Mouse (Mus musculus) forebrain, postnatal 0 days (tissue): ENCODE measurements around the gene Gusb. TPM values are rescaled to one million over a fixed set of nuclear protein-coding genes. Genes with fewer than 3 reads are reported as not detected.
"Not testable (repeated sequence)": the region's sequence is repeated elsewhere in the genome, so short reads cannot be mapped to it uniquely, and the experiment has no call there.

Experiments used
- ATAC-seq: fragments of 200-750 bp; cut with Nextera tagmentation; 2 replicates; pipeline ENCODE4 v1.8.0; 2017; ENCODE audit warnings: mild to moderate bottlenecking, moderate library complexity
- DNase-seq: peaks from one replicate; pipeline ENCODE4 v3.0.0-alpha.2; 2015
- H3K27ac ChIP-seq: fragments of 300-500 bp; sonication (generic); 2 replicates; pipeline ENCODE4 v1.5.1; 2014; ENCODE audit warnings: low read depth, mild to moderate bottlenecking, antibody characterized with exemption, low read length, moderate library complexity, mixed read lengths
- H3K27me3 ChIP-seq: fragments of 300-500 bp; sonication (generic); 2 replicates; pipeline ENCODE4 v1.6.1; 2014; ENCODE audit warnings: mild to moderate bottlenecking, low read length, mixed read lengths; ENCODE audit not compliant: insufficient read depth
- H3K36me3 ChIP-seq: fragments of 300-500 bp; sonication (generic); 2 replicates; pipeline ENCODE4 v1.6.1; 2014; ENCODE audit warnings: mild to moderate bottlenecking, moderate library complexity; ENCODE audit not compliant: insufficient read depth
- H3K4me1 ChIP-seq: fragments of 300-500 bp; sonication (generic); 2 replicates; pipeline ENCODE4 v1.6.1; 2014; ENCODE audit warnings: antibody characterized with exemption; ENCODE audit not compliant: insufficient read depth
- H3K4me2 ChIP-seq: fragments of 300-500 bp; sonication (generic); 2 replicates; pipeline ENCODE4 v1.6.1; 2014; ENCODE audit warnings: low read depth, mild to moderate bottlenecking, moderate library complexity
- H3K4me3 ChIP-seq: fragments of 300-500 bp; sonication (generic); 2 replicates; pipeline ENCODE4 v1.5.1; 2014; ENCODE audit warnings: low read depth, low read length, mixed read lengths
- H3K9ac ChIP-seq: fragments of 300-500 bp; sonication (generic); 2 replicates; pipeline ENCODE4 v1.6.1; 2014; ENCODE audit warnings: mild to moderate bottlenecking
- H3K9me3 ChIP-seq: fragments of 300-500 bp; sonication (generic); 2 replicates; pipeline ENCODE4 v1.6.1; 2016; ENCODE audit warnings: low read length
- CTCF ChIP-seq: sonication (generic); IDR thresholded peaks from 2 replicates; pipeline ENCODE4 v1.5.1; 2016; ENCODE audit warnings: antibody characterized with exemption, control low read depth, low read depth
- WGBS: fragments of 180-500 bp; shearing (Covaris S2); extraction: QIAGEN DNeasy Blood & Tissue Kit; methylation state at CpG from one replicate; pipeline ENCODE4 v1.1.7; 2014; 5-methylcytosine and 5-hydroxymethylcytosine counted together
- polyA plus RNA-seq: library from polyadenylated mRNA; unstranded; fragments of >200 nt; fragmentation: Nextera tagmentation; extraction: Ambion mirVana; gene quantifications from 2 replicates; pipeline ENCODE4 v1.2.1, GENCODE M21; 2015
- total RNA-seq: library from RNA; depleted of rRNA; stranded (reverse); fragments of >200 nt; gene quantifications from 2 replicates; pipeline ENCODE4 v1.2.3, GENCODE M21; 2014

Gene Gusb
- total and polyA plus RNA-seq, 2 experiments from 2014 or later = 19.9 to 29.3 TPM

- Histone ChIP-seq H3K4me3 (no peak overlapping the region), H3K4me2 (no peak overlapping the region), H3K4me1 (no peaks in the 10 kb centered on the region), H3K27ac (no peak overlapping the region), H3K27me3 (no peaks in the 10 kb centered on the region), H3K36me3 (no peaks in the 10 kb centered on the region), H3K9ac (no peak overlapping the region), H3K9me3 (no peaks in the 10 kb centered on the region)
- TF ChIP-seq CTCF = no peak
- no peak for DNase-seq
- 73% methylated on average over 6 of the region's 6 CpGs for WGBS
- ATAC-seq = no peak
Measured at GRCm38 (mm10) chr5:129955792-129956191, 47.1 kb downstream of the Gusb start.

GRCm38 (mm10) chr5:129954473-129955254 is 48.2 kb downstream of the Gusb start:
- no peak for TF ChIP-seq CTCF
- WGBS = 90% methylated on average over 5 of the region's 5 CpGs
- Histone ChIP-seq H3K27ac (no peak overlapping the region), H3K4me2 (no peak overlapping the region), H3K9ac (no peak overlapping the region), H3K4me1 (no peaks in the 10 kb centered on the region), H3K4me3 (no peak overlapping the region), H3K9me3 (no peaks in the 10 kb centered on the region), H3K36me3 (no peaks in the 10 kb centered on the region), H3K27me3 (no peaks in the 10 kb centered on the region)
- no peak for ATAC-seq
- DNase-seq = no peak

GRCm38 (mm10) chr5:129952143-129952542 is 50.7 kb downstream of the Gusb start:
- no peak overlapping the region for H3K4me2 ChIP-seq
- WGBS = 94% methylated on average over 4 of the region's 4 CpGs
- H3K4me3 ChIP-seq = no peak overlapping the region
- DNase-seq (no peak), ATAC-seq (no peak)
- H3K36me3 ChIP-seq = no peaks in the 10 kb centered on the region
- no peaks in the 10 kb centered on the region for H3K4me1 ChIP-seq
- H3K27me3 ChIP-seq = no peaks in the 10 kb centered on the region
- TF ChIP-seq CTCF = no peak
- no peak overlapping the region for H3K9ac ChIP-seq
- no peaks in the 10 kb centered on the region for H3K9me3 ChIP-seq
- no peak overlapping the region for H3K27ac ChIP-seq

- TF ChIP-seq CTCF = no peak
- Histone ChIP-seq H3K4me3 (no peak overlapping the region), H3K27me3 (no peaks in the 10 kb centered on the region), H3K36me3 (no peaks in the 10 kb centered on the region), H3K4me1 (0 out of 2 replicates have a peak, but pooled peaks cover 3% of the 10 kb centered on the region), H3K9me3 (no peaks in the 10 kb centered on the region), H3K4me2 (no peak overlapping the region), H3K27ac (no peak overlapping the region), H3K9ac (no peak overlapping the region)
- DNase-seq (no peak), ATAC-seq (no peak)
- WGBS = 96% methylated on average over 2 of the region's 2 CpGs
Measured at GRCm38 (mm10) chr5:129947528-129948033, 55.3 kb downstream of the Gusb start.

- no peak for ATAC-seq
- Histone ChIP-seq H3K4me2 (no peak overlapping the region), H3K9me3 (no peaks in the 10 kb centered on the region), H3K4me1 (0 out of 2 replicates have a peak, but pooled peaks cover 3% of the 10 kb centered on the region), H3K36me3 (no peaks in the 10 kb centered on the region), H3K27ac (no peak overlapping the region), H3K4me3 (no peak overlapping the region), H3K27me3 (no peaks in the 10 kb centered on the region), H3K9ac (no peak overlapping the region)
- no peak for TF ChIP-seq CTCF
- no peak for DNase-seq
- WGBS = 86% methylated on average over 1 of the region's 1 CpGs
Measured at GRCm38 (mm10) chr5:129943402-129943801, 59.4 kb downstream of the Gusb start.

- not testable (repeated sequence) for H3K36me3 ChIP-seq, H3K27me3 ChIP-seq, H3K4me1 ChIP-seq, H3K9me3 ChIP-seq
- ATAC-seq = peak; percentile 37
- WGBS = 1% methylated on average over 46 of the region's 82 CpGs
- peak overlapping the region; percentile 73 for H3K9ac ChIP-seq
- DNase-seq = peak; percentile 21
- H3K27ac ChIP-seq = peak overlapping the region; percentile 59; the same call in 1 of the 2 replicates
- H3K4me2 ChIP-seq = peak overlapping the region; percentile 81
- peak overlapping the region; percentile 74 for H3K4me3 ChIP-seq
Measured at GRCm38 (mm10) chr5:129942073-129942939, 60.5 kb downstream of the Gusb start.
